Mouse (Mus musculus): ENCODE results near the gene Bhlha15.

Gene Bhlha15

GRCm38 (mm10) chr5:144191026-144191425, 940 bp downstream of the Bhlha15 start:
- DNase-seq (ENCODE audit: low spot score in 2 of 2): no peak

GRCm38 (mm10) chr5:144192673-144193072, 2.6 kb downstream of the Bhlha15 start:
- DNase-seq (ENCODE audit: low spot score in 2 of 2): no peak

GRCm38 (mm10) chr5:144194416-144194815, 4.3 kb downstream of the Bhlha15 start:
- no peak for DNase-seq (ENCODE audit: low spot score in 2 of 2)

- no peak for DNase-seq (ENCODE audit: low spot score in 2 of 2)
Observed at GRCm38 (mm10) chr5:144195567-144195966, 5.5 kb downstream of the Bhlha15 start.

GRCm38 (mm10) chr5:144200616-144201015, 10.5 kb downstream of the Bhlha15 start:
- no peak for DNase-seq (ENCODE audit: low spot score in 2 of 2)

GRCm38 (mm10) chr5:144202430-144202829, 12.3 kb downstream of the Bhlha15 start:
- DNase-seq (ENCODE audit: low spot score in 2 of 2): no peak

GRCm38 (mm10) chr5:144203398-144203959, 13.4 kb downstream of the Bhlha15 start:
- no peak for DNase-seq (ENCODE audit: low spot score in 2 of 2)

GRCm38 (mm10) chr5:144204303-144204702, 14.2 kb downstream of the Bhlha15 start:
- no peak for DNase-seq (ENCODE audit: low spot score in 2 of 2)

- no peak for DNase-seq (ENCODE audit: low spot score in 2 of 2)
Observed at GRCm38 (mm10) chr5:144204911-144205310, 14.8 kb downstream of the Bhlha15 start.

- no peak for DNase-seq (ENCODE audit: low spot score in 2 of 2)
Observed at GRCm38 (mm10) chr5:144206069-144206468, 16.0 kb downstream of the Bhlha15 start.

GRCm38 (mm10) chr5:144207478-144207877, 17.4 kb downstream of the Bhlha15 start:
- no peak for DNase-seq (ENCODE audit: low spot score in 2 of 2)

GRCm38 (mm10) chr5:144214453-144214852, 24.4 kb downstream of the Bhlha15 start:
- DNase-seq (ENCODE audit: low spot score in 2 of 2): no peak

GRCm38 (mm10) chr5:144215992-144216391, 25.9 kb downstream of the Bhlha15 start:
- no peak for DNase-seq (ENCODE audit: low spot score in 2 of 2)

GRCm38 (mm10) chr5:144218061-144218460, 28.0 kb downstream of the Bhlha15 start:
- DNase-seq (ENCODE audit: low spot score in 2 of 2): no peak

GRCm38 (mm10) chr5:144219306-144219705, 29.2 kb downstream of the Bhlha15 start:
- DNase-seq (ENCODE audit: low spot score in 2 of 2): no peak

- DNase-seq (ENCODE audit: low spot score in 2 of 2): no peak
Observed at GRCm38 (mm10) chr5:144219936-144220335, 29.9 kb downstream of the Bhlha15 start.

- no peak for DNase-seq (ENCODE audit: low spot score in 2 of 2)
Observed at GRCm38 (mm10) chr5:144221305-144221704, 31.2 kb downstream of the Bhlha15 start.

- no peak for DNase-seq (ENCODE audit: low spot score in 2 of 2)
Observed at GRCm38 (mm10) chr5:144222811-144223502, 32.9 kb downstream of the Bhlha15 start.

- peak; percentile 92 to 95 for DNase-seq (ENCODE audit: low spot score in 2 of 2)
Observed at GRCm38 (mm10) chr5:144223503-144223862, 33.4 kb downstream of the Bhlha15 start, which contains the start of gene Tecpr1. Tecpr1 (minus strand) TSS chr5:144223615.

GRCm38 (mm10) chr5:144223899-144224816, 34.1 kb downstream of the Bhlha15 start:
- no peak for DNase-seq (ENCODE audit: low spot score in 2 of 2)

GRCm38 (mm10) chr5:144226220-144226619, 36.1 kb downstream of the Bhlha15 start:
- DNase-seq (ENCODE audit: low spot score in 2 of 2): no peak

- no peak for DNase-seq (ENCODE audit: low spot score in 2 of 2)
Observed at GRCm38 (mm10) chr5:144230216-144230615, 40.1 kb downstream of the Bhlha15 start.

Measured in right cerebral cortex, postnatal 36 days (tissue).